Mouse (Mus musculus) c-Kit-positive CD71-negative TER-119-negative erythroid progenitor cells, embryonic 14.5 days (primary cell): ENCODE measurements around the gene Samd4b.

Experiments used
- DNase-seq: peaks from one replicate; pipeline ENCODE4 v3.0.0-alpha.2; 2013; ENCODE audit warnings: low read depth

Samd4b gene

DNA sequence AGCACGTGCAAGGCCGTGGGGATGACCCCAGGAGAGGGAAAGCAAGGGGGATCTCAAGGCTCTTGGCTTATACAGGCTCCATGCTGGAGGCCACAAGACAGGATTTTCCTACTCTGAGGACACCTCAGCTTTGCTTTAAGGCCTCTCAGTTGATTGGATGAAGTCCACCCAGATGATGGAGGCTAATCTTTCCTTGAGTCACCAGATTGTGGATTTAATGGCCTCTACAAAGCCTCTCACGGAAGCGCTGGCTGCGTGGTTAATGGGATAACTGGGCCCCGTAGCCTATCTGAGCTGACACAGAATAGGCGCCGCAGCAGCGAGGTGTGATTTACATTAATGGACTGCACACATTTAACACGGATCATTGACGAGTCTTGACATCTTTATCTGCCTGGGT, 102.5 kb downstream of the Samd4b start:
- DNase-seq = no peak

DNA sequence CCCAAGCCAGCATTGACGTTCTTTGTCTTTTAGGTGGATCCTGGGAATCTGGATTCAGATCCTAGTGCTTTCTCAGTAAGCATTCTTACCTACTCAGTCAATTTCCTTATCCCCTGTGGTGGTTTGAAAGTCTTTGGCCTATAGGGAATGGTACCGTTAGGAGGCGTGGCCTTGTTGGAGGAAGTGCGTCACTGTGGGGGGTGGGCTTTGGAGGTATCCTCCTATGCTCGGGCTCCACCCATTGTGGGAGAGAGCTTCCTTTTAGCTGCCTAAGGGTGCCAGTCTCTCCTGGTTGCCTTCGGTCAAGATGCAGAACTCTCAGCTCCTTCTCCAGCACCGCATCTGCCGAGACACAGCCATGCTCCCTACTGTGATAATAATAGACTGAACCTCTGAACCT, 105.6 kb downstream of the Samd4b start:
- DNase-seq = no peak

DNA sequence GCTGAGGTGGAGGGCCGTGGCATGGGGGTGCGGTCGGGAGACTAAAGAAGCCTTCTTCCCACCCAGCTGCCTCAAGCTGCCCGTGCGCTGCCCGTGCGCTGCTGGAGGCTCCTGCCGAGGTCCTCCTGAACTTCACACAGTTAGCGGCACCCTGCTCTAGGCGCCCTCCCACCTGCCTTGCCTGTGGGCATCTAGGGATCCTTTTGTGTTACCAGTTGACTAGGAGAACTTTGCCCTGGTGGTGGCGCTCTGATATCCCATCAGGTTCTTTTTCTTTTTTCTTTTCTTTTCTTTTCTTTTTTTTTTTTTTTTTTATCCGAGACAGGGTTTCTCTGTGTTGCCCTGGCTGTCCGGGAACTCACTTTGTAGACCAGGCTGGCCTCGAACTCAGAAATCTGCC, 107.0 kb downstream of the Samd4b start:
- no peak for DNase-seq

DNA sequence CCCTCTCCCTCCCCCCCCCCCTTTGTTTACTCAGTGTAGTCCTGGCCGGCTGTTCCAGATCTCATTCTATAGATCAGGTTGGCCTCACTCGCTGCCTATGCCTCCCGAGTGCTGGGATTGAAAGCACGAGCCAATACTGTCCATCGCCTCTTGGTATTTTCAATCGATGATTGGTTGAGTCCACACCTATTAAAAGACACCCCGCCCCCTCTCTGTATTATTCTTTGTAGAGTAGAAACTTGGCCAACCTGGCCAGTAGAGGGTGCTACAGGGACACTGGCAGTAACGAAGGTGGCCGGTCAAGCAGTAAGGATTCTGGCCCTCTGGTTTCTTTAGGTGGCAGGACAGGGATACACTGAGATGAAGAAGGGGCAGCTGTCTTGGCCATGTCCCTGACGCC, 107.5 kb downstream of the Samd4b start:
- DNase-seq = peak; percentile 49

DNA sequence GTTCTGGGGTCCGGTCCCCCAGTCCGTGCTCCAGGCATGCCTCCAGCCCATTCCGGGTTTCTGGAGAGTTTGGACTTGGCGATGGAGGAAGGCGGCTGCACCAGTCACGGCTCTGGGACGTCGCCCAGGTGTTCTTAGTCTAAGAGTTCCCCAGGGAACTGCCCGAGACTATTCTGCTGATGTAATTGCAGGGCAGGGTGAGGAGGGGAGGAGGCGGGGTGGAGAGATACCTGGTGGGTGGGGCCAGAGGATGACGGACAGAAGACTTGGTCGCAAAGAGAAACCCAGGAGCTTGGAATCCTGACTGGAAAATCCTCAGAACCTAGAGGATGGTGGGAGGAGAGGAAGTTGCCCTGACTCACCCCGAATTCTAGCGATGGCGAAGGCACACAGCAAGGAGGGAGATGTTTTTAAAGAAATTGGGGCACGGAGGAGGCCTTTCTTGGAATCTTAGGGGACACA, 109.9 kb downstream of the Samd4b start:
- no peak for DNase-seq

DNA sequence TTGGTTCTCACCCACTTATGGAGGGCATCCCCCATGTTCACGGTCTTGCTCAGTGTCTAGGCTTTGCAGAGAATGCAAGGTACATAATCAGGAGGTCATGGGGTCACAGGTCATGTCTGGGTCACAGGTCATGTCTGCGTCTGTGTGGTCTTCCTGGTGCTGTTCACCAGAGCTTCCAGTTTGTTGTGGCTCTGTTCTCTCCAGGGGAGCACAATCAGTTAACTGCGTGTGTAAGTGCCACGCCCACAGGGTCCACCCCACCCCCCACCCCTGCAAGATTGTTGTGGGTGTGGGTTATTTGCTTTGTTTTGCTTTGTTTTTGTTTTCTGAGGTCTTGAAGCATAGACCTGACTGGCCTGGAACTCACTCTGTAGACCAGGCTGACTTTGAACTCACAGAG, 113.8 kb downstream of the Samd4b start:
- DNase-seq = no peak

DNA sequence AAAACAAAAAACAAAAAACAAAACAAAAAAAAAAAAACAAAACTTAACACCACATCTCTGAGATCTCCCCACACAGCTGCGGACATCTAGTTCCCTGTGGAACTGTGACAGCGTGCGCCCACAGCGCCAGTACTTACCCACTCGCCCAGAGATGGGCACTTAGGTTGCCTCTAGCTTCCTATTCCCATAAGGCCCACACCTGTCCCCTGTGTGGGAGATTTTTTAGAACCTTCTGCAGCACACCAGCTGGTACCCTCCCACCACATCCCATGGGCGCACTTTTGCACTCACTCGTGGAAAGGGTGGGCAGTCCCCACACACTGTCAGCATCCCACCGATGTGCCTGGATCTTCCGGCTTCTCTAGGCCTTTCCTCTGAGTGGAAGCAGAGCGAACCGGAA, 115.1 kb downstream of the Samd4b start:
- no peak for DNase-seq

DNA sequence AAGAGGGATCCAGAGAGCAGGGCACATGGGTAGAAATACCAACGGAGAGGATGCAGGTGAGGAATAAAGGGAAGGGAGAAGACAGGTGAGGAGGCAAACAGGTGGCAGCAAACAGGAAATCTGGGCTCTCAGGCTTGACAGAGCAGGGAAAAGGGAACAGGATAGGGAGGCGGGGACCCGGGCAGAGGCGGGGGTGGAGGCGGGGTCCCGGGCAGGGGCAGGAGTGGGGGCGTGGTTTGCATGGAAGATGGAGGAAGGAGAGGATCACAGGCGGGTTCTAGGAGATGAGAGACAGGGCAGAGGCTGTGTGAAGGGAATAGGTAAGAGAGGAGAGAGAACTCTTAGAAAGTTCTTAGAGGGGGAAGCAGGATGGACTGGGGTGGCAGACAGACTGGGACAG, 119.1 kb downstream of the Samd4b start:
- no peak for DNase-seq

DNA sequence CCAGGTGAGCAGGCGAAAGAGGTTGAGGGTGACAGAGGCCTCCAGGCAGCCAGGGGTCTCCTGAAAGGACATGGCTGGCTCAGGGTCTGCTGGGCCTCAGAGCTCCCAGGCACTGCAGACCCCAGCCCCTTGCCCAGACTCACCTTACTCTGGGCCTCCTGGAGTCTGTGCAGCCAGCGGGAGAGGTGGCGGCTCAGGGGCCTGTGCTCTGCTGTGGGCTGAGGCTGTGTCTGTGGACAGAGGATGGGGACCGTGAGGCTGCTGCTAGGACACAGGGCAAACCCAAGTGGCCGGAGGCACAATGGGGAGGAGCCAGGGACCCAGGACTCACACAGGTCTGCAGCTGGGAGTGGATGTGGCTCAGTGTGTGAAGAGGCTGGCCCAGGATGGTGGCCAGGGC, 120.6 kb downstream of the Samd4b start:
- DNase-seq = no peak

DNA sequence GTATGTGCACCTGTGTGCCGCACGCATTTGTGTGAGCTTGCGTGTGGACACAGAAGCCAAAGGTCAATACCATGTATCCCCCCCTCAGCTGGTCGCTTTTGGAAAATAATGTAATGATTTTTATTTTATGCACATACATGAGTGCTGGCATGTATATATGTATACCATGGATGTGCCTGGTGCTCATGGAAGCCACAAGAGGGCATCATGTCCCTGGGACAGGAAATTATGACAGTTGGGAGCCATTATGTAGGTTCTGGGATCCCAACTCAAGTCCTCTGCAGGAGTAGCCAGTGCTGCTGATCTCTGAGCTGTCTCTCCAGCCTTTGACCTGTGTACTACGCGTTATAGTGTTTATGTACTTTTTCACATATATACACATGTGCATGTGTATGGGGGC, 121.8 kb downstream of the Samd4b start:
- DNase-seq = no peak

DNA sequence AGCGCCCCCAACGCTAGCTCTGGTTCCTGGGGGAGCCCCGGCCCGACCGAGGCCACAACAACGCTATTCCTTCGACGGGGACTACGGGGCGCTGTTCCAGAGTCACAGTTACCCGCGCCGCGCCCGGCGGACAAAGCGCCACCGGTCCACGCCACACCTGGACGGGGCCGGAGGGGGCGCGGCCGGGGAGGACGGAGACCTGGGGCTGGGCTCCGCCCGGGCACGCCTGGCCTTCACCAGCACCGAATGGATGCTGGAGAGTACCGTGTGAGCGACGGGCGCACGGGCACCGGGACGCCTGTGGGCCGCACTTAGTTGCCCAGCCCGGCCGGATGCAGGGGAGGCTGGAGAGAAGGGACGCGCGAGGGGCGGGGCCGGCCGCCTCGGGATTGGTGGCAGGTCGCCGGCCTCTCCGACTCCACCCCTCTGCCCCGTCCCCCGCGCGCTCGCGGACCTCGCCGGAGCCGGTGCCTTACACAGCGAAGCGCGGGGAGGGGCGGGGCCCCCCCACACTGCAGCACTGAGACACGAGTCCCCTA, 130.7 kb downstream of the Samd4b start:
- no peak for DNase-seq

DNA sequence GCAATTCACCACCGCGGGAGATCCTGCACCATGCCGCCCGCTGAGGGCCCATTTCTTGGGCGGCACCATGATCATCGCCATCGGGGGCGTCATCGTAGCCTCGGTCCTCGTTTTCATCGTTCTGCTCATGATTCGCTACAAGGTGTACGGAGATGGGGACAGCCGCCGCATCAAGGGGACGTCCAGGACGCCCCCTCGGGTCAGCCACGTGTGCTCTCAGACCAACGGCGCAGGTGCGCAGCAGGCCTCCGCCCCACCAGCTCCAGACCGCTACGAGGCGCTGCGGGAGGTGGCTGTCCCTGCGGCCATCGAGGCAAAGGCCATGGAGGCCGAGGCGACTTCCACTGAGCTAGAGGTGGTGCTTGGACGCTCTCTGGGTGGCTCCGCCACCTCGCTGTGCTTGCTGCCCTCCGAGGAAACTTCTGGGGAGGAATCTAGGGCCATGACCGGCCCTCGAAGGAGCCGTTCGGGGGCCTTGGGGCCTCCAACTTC, 131.2 kb downstream of the Samd4b start:
- DNase-seq = no peak

DNA sequence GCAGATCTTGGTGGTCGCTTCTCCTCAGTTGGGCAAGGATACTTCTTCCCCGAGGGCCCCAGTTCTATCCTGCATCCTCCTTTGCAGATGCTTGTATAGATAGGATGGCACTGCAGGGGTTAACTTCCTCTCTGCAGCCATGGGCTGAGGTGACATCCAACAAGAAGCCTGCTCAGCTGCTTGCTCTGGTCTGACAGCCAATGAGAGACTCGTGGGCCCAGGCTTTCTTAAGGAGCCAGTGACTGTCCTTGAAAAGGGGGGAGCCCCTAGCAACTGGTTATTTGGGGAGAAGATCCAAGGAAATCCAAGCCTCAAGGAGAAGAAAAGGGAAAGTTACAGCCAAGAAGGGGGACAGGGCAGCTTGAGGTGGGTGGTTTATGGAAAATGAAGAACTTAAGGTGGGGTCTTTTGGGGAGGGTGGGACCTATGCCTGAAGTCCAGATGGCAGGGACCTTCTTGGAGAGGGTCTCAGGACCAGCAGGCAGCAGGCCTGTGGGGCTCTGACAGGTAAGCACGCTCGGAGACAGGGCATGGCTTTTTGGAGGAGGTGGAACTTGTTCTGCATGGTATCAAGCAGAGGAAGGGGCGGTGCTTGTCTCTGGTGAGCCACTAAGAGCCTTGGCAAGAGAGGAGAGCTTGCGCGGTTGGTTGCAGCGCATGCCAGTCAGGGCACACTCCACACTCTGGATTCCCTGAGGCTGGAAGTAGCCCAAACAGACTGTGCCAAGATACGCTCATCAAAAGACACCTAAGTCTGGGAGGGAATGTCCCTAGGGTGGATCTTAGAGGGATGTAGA, 133.3 kb downstream of the Samd4b start:
- no peak for DNase-seq

DNA sequence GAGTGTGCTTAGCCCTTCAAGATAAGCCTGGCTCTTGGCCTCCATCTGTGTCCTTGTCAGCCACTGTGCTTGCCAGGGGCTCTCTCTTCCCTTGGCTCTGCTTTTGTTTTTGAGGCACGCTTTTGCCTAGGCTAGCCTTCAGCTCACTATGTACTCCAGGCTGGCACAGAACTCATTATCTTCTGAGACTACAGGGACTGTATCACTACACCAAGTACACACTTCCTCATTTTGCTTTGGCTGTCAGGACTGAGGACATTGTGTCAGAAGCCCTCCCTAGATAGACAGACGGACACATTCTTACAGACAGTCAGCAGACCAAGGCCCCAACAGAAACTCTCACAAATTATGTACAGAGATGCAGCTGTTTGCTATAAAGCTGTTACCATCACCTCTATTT, 135.2 kb downstream of the Samd4b start:
- no peak for DNase-seq

DNA sequence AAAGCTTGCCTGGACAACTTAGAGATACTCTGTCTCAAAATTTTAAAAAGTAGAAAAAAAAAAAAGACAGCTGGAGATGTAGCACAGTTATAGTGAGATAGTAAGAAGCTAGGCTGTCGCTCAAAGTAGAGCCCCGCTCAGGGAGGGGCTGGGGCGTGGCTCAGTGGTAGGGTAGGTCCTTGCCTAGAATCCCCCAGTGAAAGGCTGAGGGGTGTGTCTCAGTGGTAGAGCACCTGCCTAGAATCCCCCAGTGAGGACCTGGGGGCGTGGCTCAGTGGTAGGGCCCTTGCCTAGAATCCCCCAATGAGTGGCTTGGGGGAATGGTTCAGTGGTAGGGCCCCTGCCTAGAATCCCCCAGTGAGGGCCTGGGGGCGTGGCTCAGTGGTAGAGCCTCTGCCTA, 137.6 kb downstream of the Samd4b start:
- DNase-seq = no peak

DNA sequence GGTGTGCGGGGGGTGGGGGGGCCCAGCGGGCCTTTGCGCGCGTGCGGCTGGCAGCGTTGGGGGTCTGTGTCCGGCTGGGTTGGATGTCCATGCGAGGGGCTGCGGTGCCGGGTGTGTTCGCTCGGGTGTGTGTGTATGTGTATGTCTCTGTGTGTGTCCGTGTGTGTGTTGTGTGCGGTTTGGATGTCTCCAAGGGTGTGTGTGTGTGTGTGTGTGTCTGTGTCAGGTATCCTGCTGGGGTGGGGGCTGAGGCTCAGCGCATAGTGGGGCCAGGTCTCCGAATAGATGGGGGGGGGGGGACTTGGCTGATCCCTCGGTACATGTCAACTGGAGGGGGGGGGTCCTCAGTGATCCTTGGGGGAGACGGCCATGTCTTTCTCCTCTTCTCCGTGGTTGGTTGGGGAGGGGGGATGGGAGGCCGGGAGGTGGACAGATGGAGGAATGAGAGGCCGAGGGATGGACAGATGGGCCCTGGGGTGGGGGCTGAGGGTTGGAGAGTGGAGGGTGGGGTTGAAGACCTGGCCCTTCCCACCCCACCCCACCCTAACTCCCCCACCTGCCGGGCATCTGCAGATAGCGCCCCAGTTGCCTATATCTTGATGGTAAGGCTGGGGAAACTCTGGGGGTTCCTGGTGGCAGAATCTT, 145.5 kb downstream of the Samd4b start:
- no peak for DNase-seq

DNA sequence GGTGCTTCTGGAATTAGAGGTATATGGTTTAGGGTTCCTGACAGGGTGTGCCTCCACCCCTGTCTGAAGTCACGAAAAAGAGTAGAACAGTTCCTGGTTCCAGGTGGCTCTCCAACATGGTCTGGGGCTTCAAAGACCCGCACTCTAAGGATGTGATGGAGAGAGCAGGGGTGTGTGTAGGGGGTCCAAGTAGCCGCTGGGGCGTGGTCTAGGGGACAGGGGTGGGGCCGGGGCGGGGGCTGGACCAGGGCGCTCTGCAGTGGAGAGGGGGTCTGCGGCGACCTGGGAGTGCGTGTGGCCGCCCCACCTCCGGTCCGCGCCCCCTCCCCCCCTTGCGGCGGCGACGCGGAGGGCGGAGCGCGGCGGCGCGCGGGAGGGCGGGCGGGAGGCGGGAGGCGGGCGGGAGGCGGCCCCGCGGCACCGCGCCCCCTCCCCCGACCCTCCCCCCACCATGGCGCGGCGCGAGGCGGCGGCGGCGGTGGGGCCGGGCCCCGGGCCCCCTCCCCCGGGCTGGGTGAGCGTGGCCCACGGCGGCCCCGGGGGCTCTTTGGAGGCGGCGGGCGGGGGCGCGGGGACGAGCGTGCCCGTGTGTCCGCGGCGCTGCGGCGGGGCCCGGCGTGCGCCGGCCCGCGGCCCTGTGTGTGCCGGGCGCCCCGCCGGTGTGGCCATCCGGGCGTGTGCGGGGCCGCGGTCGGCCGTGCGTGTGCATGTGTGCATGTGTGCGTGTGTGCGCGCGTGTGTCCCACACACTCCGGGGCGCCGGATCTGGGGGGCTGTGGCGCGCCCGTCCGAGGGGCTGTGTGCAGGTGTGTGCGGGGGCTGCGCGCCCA, 146.2 kb downstream of the Samd4b start, which contains the start of gene Lrfn1:
Gene Lrfn1, plus strand, starts transcription at position 450 of the 830 bp plus-strand sequence.
- no peak for DNase-seq

DNA sequence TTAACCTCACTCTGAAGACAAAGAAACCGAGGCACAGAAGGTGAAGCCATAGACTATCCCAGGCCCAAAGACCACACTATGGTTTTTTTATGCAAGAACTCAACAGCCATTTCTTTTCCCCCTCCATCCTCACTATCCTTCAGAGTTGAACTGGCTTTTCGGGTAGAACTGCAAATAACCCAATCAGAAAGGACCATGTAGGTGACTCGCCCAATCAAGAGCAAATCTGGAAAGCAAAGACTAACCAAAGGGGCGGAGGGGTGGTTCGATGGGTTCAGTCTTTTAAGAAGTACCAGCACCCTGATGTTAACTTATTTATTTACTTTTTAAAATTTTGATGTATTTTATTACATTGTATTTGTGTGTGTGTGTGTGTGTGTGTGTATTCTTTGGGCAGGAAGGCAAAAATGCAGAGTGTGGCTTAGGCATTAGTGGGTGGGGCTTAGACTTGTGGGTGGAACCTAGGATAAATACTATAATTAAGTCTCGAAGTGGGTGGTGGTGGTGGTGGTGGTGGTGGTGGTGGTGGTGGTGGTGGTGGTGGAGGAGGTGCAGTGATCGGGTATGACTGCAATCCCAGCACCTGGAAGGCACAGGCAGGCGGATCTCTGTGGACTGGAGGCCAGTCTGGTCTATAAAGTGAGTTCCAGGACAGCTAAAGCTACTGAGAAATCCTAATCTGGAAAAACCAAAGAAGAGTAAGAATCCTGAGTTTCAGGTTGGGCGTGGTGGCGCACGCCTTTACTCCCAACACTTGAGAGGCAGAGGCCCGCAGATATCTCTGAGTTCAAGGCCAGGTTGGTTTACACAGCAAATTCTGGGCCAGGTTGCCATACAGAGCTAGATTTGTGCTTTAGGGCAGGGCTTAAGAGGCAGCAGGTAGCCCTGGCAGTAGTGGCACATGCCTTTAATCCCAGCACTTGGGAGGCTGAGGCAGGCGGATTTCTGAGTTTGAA, 149.8 kb downstream of the Samd4b start:
- DNase-seq = no peak

DNA sequence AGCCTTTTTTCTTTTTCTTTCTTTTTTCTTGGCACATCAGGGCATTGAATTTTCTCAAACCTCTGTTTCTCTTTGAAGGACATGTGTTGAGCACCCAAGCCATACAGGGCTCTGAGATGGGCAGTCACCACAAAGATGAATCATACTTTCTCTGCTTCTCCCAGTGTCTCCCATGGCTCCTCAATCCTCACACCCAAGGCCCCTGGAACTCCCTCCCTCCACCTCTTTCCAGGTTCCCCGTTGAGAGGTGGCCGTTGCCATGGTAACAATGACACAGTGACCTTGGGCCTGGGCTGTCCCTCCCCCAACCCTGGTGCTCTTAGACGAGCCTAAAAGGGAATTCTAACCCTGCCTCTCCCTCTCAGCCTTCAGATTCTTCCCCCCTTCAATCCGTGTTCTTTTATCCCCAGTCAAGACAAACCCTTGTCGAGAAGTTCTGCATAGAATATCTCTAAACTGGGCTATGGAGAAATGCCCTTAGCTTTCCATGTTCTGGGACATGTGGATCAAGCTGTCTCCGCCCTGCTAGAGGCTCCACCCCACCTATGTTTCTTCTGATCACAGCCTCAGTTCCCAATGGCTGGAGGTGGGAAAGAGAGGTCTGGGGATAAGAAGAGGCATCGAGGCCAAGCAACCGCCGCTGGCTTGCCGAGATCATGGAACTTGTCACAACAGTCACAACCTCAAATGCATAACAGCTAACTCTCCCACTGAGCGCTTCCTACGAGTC, 150.7 kb downstream of the Samd4b start:
- no peak for DNase-seq

DNA sequence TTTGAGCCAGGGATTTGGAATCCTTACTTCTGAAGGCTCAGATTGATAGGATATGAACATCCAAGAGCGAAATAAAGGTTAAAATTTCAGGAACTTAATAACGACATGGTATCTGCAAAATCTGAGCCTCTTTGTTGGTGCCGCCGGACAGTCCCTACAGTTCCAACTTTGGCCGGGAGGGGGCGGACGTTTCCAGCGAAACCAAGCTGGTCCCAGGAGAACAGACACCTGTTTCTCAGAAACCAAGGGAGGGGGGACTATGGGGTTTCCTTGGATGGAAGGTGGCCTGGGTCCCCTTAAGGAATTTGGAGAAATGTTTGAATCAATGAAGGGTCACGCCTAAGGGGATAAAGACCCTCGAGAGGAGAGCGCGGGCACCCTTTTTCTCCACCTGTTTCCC, 151.5 kb downstream of the Samd4b start:
- DNase-seq = no peak
